Mouse (Mus musculus) activated CD4-positive, CD25-positive, alpha-beta regulatory T cell, adult 4 months (primary cell): ENCODE data around the gene St7l. TPM values are rescaled to one million over a fixed set of nuclear protein-coding genes. Genes with fewer than 3 reads are reported as not detected.

Source experiments
- ATAC-seq: one replicate; pipeline ENCODE4 v1.8.0; 2017
- polyA plus RNA-seq, 2 experiments: library from polyadenylated mRNA; unstranded; fragments of 100-300 nt; shearing (Covaris generic); gene quantifications; one replicate each; pipeline ENCODE4 v1.2.1; 2017

St7l gene
- polyA plus RNA-seq, 2 experiments from 2014 or later = 23.8 to 26.2 TPM

GRCm38 (mm10) chr3:104963331-104964276, 99.8 kb downstream of the St7l start:
- ATAC-seq = peak; percentile 79

GRCm38 (mm10) chr3:104965070-104965855, 101.5 kb downstream of the St7l start:
- ATAC-seq = no peak

- ATAC-seq = no peak
These were observed 102.3 kb downstream of the St7l start for GRCm38 (mm10) chr3:104965991-104966554.

GRCm38 (mm10) chr3:104967548-104968300, 103.9 kb downstream of the St7l start:
- peak; percentile 48 for ATAC-seq

Other genes starting within 250 kb of the St7l start
- 10 to 100 TPM in 1 of 2 experiments, 1 to 10 TPM in 1; 6.7 to 11.2 TPM for gene Slc16a1, start 225.3 kb upstream of the St7l start, polyA plus RNA-seq
- gene Ppm1j, start 82.9 kb upstream of the St7l start, polyA plus RNA-seq = 10 to 100 TPM; 24.1 to 28.0 TPM
- gene Fam19a3, start 82.2 kb upstream of the St7l start, polyA plus RNA-seq = 1 to 10 TPM in 1 of 2 experiments, under 1 TPM in 1; 0.83 to 1.4 TPM
- gene Rhoc, start 75.6 kb upstream of the St7l start, polyA plus RNA-seq = 1 to 10 TPM; 7.3 to 9.9 TPM
- 10 to 100 TPM; 16.2 to 34.8 TPM for gene Mov10, start 45.4 kb upstream of the St7l start, polyA plus RNA-seq
- 100 to 1,000 TPM; 321 to 578 TPM for gene Capza1, start 500 bp downstream of the St7l start, polyA plus RNA-seq
- under 1 TPM; 0.18 to 0.22 TPM for gene Wnt2b, start 97.9 kb downstream of the St7l start, polyA plus RNA-seq
- gene Cttnbp2nl, start 189.1 kb downstream of the St7l start, polyA plus RNA-seq = not detected
- gene 4930564D02Rik, start 202.8 kb downstream of the St7l start, polyA plus RNA-seq = not detected